Mouse (Mus musculus) midbrain, embryonic 13.5 days (tissue): ENCODE data around the gene Gp1ba. TPM values are rescaled to one million over a fixed set of nuclear protein-coding genes. Genes with fewer than 3 reads are reported as not detected.

Source experiments
- ATAC-seq: fragments of 200-750 bp; cut with Nextera tagmentation; 2 replicates; pipeline ENCODE4 v1.8.0; 2017; ENCODE audit warnings: mild to moderate bottlenecking, moderate TSS enrichment, moderate library complexity
- H3K27ac ChIP-seq: fragments of 300-500 bp; sonication (generic); 2 replicates; pipeline ENCODE4 v1.5.1; 2015; ENCODE audit warnings: inconsistent platforms, mild to moderate bottlenecking, moderate library complexity
- H3K27me3 ChIP-seq: fragments of 300-500 bp; sonication (generic); 2 replicates; pipeline ENCODE4 v1.6.1; 2015; ENCODE audit warnings: mild to moderate bottlenecking, inconsistent platforms
- H3K36me3 ChIP-seq: fragments of 300-500 bp; sonication (generic); 2 replicates; pipeline ENCODE4 v1.6.1; 2015; ENCODE audit warnings: mild to moderate bottlenecking, inconsistent platforms
- H3K4me1 ChIP-seq: fragments of 300-500 bp; sonication (generic); replicated peaks from 2 replicates; pipeline ENCODE4 v1.6.1; 2015; ENCODE audit warnings: inconsistent platforms
- H3K4me2 ChIP-seq: fragments of 300-500 bp; sonication (generic); replicated peaks from 2 replicates; pipeline ENCODE4 v1.6.1; 2015; ENCODE audit warnings: moderate library complexity, mild to moderate bottlenecking, inconsistent platforms
- H3K4me3 ChIP-seq: fragments of 300-500 bp; sonication (generic); replicated peaks from 2 replicates; pipeline ENCODE4 v1.5.1; 2015; ENCODE audit warnings: mild to moderate bottlenecking, inconsistent platforms
- H3K9ac ChIP-seq: fragments of 300-500 bp; sonication (generic); replicated peaks from 2 replicates; pipeline ENCODE4 v1.6.1; 2015; ENCODE audit warnings: mild to moderate bottlenecking, inconsistent platforms
- H3K9me3 ChIP-seq: fragments of 300-500 bp; sonication (generic); 2 replicates; pipeline ENCODE4 v1.6.1; 2016; ENCODE audit warnings: mild to moderate bottlenecking, inconsistent platforms
- WGBS: fragments of 180-500 bp; shearing (Covaris S2); methylation state at CpG from one replicate; pipeline ENCODE4 v1.1.7; 2015; 5-methylcytosine and 5-hydroxymethylcytosine counted together
- polyA plus RNA-seq: library from polyadenylated mRNA; unstranded; fragments of >200 nt; fragmentation: Nextera tagmentation; extraction: Ambion mirVana; gene quantifications from 2 replicates; pipeline ENCODE4 v1.2.1, GENCODE M21; 2015

Gene Gp1ba
- polyA plus RNA-seq, 1 experiment from 2014 or later: 0.26 TPM

GRCm38 (mm10) chr11:70656456-70656927, 17.6 kb downstream of the Gp1ba start:
- Histone ChIP-seq H3K9me3 (no peaks in the 10 kb centered on the region), H3K4me2 (peak overlapping the region; percentile 75), H3K4me3 (peak overlapping the region; percentile 73), H3K27ac (no peak overlapping the region), H3K4me1 (peaks cover 38% of the 10 kb centered on the region), H3K27me3 (0 out of 2 replicates have a peak, but pooled peaks cover 3% of the 10 kb centered on the region), H3K36me3 (peaks cover 20% of the 10 kb centered on the region), H3K9ac (peak overlapping the region; percentile 90; the same call in 1 of the 2 replicates)
- no peak for ATAC-seq
- 4% methylated on average over 16 of the region's 16 CpGs for WGBS

DNA sequence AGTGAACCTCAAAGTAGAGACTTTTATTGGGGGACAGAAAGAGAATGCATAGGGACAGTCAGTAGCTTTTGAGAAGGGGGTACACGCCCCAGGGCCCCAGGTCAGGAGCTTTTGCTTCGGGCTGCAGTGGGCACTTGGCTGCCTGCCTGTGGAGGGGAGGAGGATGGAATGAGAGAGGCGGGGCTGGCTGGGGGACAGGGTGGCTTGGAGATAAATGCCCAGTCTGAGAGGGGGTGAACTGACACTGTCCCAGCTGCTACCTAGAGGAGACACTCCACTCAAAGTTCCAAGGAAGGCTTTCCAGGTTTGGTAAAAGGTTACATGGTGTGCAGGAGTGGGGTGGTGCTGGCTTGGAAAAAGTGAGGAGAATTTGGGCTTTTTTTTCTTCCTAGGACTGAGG, 18.0 kb downstream of the Gp1ba start, which contains the start of gene Eno3:
Eno3 (plus strand) TSS at position 239 of the 400 bp plus-strand sequence.
- Histone ChIP-seq H3K27me3 (0 out of 2 replicates have a peak, but pooled peaks cover 3% of the 10 kb centered on the region), H3K4me3 (peak within 1 kb of the TSS; percentile 73), H3K4me2 (peak within 1 kb of the TSS; percentile 75), H3K36me3 (peaks cover 21% of the 10 kb centered on the region), H3K9ac (peak within 1 kb of the TSS; percentile 90), H3K27ac (no peak within 1 kb of the TSS), H3K4me1 (peaks cover 35% of the 10 kb centered on the region), H3K9me3 (no peaks in the 10 kb centered on the region)
- ATAC-seq: no peak
- WGBS: 6% methylated on average over 3 of the region's 3 CpGs

DNA sequence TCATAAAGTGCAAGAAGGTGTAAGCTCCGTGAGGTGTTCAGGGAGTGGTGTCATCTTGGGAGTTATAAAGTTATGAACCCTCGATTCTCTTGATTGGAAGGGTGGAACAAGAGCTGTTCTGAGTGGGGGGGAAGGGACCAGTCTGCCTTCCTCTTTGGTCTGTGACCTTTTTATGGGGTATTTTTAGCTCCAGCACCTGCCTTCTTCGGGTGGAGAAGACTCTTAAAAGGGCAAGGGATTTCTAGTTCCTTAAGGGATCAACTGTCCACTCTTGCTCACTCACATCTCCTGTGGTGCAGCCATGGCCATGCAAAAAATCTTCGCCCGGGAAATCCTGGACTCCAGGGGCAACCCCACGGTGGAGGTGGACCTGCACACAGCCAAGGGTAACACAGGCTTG, 18.7 kb downstream of the Gp1ba start:
- 58% methylated on average over 6 of the region's 6 CpGs for WGBS
- Histone ChIP-seq H3K9me3 (no peaks in the 10 kb centered on the region), H3K27ac (no peak overlapping the region), H3K9ac (no peak overlapping the region; the same call in 1 of the 2 replicates), H3K27me3 (0 out of 2 replicates have a peak, but pooled peaks cover 3% of the 10 kb centered on the region), H3K4me1 (peaks cover 29% of the 10 kb centered on the region), H3K36me3 (peaks cover 21% of the 10 kb centered on the region), H3K4me2 (no peak overlapping the region), H3K4me3 (no peak overlapping the region)
- no peak for ATAC-seq

GRCm38 (mm10) chr11:70657991-70658390, 19.1 kb downstream of the Gp1ba start:
- Histone ChIP-seq H3K27me3 (0 out of 2 replicates have a peak, but pooled peaks cover 3% of the 10 kb centered on the region), H3K4me2 (no peak overlapping the region), H3K9ac (no peak overlapping the region; the same call in 1 of the 2 replicates), H3K27ac (no peak overlapping the region), H3K4me3 (no peak overlapping the region), H3K4me1 (peaks cover 25% of the 10 kb centered on the region), H3K9me3 (no peaks in the 10 kb centered on the region), H3K36me3 (peaks cover 22% of the 10 kb centered on the region)
- WGBS: 64% methylated on average over 9 of the region's 9 CpGs
- no peak for ATAC-seq

DNA sequence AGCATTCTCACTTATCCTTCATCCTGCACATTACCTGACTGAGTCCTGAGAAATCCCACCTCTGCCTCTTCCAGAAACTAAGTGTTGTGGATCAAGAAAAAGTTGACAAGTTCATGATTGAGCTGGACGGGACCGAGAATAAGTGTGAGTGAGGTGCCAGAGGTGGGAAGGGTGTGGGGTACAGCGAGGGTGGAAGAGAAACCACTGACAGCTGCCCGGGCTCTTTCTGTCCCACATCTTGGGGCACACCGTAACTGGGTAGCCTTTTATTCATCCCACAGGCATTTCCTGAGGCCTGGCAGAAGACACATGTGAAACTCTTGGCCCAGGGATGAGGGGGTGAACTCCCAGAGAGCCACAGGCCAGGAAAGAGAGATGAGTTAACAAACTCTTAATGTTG, 19.6 kb downstream of the Gp1ba start:
- no peak overlapping the region for H3K27ac ChIP-seq
- H3K4me2 ChIP-seq: no peak overlapping the region
- WGBS: 92% methylated on average over 5 of the region's 5 CpGs
- H3K9ac ChIP-seq: no peak overlapping the region
- no peak overlapping the region for H3K4me3 ChIP-seq
- H3K4me1 ChIP-seq: peaks cover 21% of the 10 kb centered on the region
- no peak for ATAC-seq
- 0 out of 2 replicates have a peak, but pooled peaks cover 3% of the 10 kb centered on the region for H3K27me3 ChIP-seq
- peaks cover 28% of the 10 kb centered on the region for H3K36me3 ChIP-seq
- H3K9me3 ChIP-seq: no peaks in the 10 kb centered on the region

DNA sequence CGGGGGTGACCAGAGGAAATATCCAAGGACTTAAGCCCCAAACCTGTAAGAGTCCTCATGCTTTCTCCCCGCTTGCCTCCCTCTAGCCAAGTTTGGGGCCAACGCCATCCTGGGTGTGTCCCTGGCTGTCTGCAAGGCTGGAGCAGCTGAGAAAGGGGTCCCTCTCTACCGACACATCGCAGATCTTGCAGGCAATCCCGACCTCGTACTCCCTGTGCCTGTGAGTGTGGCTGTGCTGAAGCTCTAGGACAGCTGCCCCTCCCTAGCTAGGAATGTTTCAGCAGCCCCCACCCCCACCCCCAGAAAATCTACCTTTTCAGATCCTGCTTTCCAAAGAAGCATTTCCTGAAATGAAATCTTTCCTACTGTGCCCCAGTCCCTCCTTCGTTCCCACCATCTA, 20.0 kb downstream of the Gp1ba start:
- Histone ChIP-seq H3K4me3 (no peak overlapping the region), H3K27me3 (0 out of 2 replicates have a peak, but pooled peaks cover 3% of the 10 kb centered on the region), H3K9me3 (no peaks in the 10 kb centered on the region), H3K9ac (no peak overlapping the region), H3K36me3 (peaks cover 32% of the 10 kb centered on the region), H3K4me2 (no peak overlapping the region), H3K27ac (no peak overlapping the region), H3K4me1 (peaks cover 21% of the 10 kb centered on the region)
- 79% methylated on average over 8 of the region's 8 CpGs for WGBS
- no peak for ATAC-seq

DNA sequence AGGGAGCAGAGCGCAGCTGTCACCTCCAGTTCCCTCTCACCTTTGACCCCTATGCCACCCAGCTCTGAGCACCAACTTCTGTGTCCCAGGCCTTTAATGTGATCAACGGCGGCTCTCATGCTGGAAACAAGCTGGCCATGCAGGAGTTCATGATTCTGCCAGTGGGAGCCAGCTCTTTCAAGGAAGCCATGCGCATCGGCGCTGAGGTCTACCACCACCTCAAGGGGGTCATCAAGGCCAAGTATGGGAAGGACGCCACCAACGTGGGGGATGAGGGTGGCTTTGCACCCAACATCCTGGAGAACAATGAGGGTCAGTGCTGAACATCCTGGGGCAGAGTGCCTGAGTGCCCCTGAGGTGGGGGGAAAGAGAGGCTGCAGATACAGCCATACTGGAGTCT, 21.6 kb downstream of the Gp1ba start:
- ATAC-seq: no peak

DNA sequence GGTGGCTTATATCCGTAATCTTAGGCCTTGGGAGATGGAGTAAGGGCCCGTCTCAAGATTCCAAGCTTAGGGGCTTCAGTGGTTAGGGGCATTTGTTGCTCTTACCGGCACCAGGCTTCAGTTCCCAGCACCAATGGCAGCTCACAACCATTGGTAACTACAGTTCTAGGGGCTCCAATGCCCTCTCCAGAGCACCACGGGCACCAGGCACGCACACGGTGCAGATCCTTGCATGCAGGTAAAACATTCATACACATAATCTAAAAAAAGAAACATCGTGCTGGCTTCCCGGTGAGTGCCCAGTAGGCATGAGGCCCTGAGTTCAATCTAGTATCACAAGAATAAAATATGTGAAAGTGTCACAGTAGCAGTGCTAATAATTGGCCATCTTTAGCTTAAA, 24.2 kb downstream of the Gp1ba start:
- peaks cover 14% of the 10 kb centered on the region for H3K4me1 ChIP-seq
- 85% methylated on average over 8 of the region's 8 CpGs for WGBS
- H3K4me2 ChIP-seq: no peak overlapping the region
- H3K9me3 ChIP-seq: no peaks in the 10 kb centered on the region
- no peak overlapping the region for H3K27ac ChIP-seq
- no peak overlapping the region for H3K4me3 ChIP-seq
- H3K36me3 ChIP-seq: peaks cover 55% of the 10 kb centered on the region
- no peak for ATAC-seq
- H3K27me3 ChIP-seq: no peaks in the 10 kb centered on the region
- no peak overlapping the region for H3K9ac ChIP-seq

More for the DNA sequence above, 21.6 kb downstream of the Gp1ba start:
- 86% methylated on average over 8 of the region's 8 CpGs for WGBS
- Histone ChIP-seq H3K4me3 (no peak overlapping the region), H3K27me3 (0 out of 2 replicates have a peak, but pooled peaks cover 3% of the 10 kb centered on the region), H3K9ac (no peak overlapping the region), H3K9me3 (no peaks in the 10 kb centered on the region), H3K4me2 (no peak overlapping the region), H3K36me3 (peaks cover 47% of the 10 kb centered on the region), H3K4me1 (peaks cover 15% of the 10 kb centered on the region), H3K27ac (no peak overlapping the region)

DNA sequence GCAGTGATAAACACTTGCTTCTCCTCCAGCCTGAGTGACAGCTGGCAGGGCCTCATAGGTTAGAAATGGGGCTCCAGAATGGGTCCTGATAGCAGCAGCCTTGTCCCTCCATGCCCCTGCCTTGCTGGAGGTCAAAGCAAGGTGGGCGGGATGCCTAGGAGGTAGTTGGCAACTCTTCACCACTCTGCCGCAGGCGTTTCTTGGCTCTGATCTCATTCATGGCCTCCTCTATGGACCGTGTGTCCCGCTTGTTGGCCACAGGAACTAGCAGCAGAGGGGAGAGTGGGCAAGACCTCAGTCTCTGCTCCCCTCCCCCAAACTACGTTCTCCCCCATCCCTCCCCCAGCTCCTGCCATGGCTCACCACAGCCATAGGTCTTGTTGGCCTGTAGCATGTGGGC, 25.0 kb downstream of the Gp1ba start:
- Histone ChIP-seq H3K4me3 (no peak overlapping the region), H3K4me2 (no peak overlapping the region), H3K27ac (no peak overlapping the region), H3K9me3 (no peaks in the 10 kb centered on the region), H3K36me3 (peaks cover 55% of the 10 kb centered on the region), H3K9ac (no peak overlapping the region), H3K27me3 (no peaks in the 10 kb centered on the region), H3K4me1 (peaks cover 17% of the 10 kb centered on the region)
- no peak for ATAC-seq
- 91% methylated on average over 4 of the region's 6 CpGs for WGBS

DNA sequence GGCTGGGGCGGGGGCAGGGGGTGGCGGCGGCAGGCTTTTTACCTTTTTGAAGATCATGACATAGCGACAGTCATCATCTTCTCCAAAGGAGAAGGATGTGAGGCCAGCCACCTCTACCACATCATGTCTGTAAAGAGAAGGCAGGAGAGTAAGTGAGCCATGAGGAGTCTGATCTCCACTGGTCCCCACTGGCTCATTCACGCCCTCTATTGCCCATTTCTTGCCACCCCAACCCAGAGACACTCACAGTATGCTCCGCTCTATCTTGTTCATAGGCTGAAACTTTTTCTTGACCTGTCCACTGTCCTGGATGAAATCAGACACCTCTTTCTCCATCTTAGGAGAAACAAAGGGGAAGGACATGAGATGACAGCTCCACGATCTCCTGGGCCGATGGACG, 25.8 kb downstream of the Gp1ba start:
- Histone ChIP-seq H3K9me3 (no peaks in the 10 kb centered on the region), H3K27ac (no peak overlapping the region), H3K27me3 (no peaks in the 10 kb centered on the region), H3K9ac (no peak overlapping the region), H3K4me1 (peaks cover 17% of the 10 kb centered on the region), H3K4me3 (no peak overlapping the region), H3K36me3 (peaks cover 55% of the 10 kb centered on the region), H3K4me2 (no peak overlapping the region)
- 92% methylated on average over 9 of the region's 9 CpGs for WGBS
- ATAC-seq: no peak

- H3K36me3 ChIP-seq: peaks cover 52% of the 10 kb centered on the region
- H3K27me3 ChIP-seq: no peaks in the 10 kb centered on the region
Observed at GRCm38 (mm10) chr11:70666687-70667086, 27.8 kb downstream of the Gp1ba start.

DNA sequence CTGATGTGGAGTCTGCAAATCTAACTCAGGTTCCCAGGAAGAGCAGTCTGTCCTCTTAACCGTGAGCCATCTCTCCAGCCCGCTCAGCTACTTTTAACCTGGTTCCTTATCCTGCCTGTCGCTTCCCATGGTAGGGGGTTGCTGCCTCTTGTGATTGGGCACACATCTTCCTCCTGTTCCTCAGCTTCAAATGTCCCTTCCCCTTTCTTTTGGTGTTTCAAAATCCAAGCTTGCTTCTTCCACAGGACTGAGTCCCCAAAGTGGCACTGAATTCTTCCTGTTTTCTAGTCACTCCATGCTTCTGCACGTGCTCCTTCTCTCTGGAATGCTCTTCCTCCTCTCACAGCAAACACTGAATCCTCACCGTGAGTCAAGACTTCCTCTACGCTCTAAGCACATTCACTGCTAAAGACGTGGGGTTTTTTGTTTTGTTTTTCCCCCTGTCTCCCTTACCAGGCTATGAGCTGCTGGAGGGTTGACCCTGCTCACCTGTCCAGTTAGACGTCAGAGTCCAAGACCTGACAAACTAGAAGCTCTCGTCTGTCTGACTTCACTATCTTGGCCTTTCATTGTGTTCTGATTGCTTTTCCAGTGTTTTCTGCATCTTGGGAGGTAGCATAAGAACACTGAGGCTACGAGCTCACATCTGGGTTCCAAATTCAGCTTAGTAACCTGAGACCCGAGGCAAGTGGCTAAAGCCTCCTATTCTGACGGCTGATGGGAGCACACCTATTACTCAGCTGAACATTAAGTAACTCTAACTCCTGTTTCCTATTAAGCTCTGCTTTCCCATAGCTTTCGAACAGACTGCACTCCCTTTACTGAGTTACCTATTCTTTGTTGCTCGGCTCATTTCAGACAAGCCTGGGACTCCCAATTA, 28.6 kb downstream of the Gp1ba start:
- Histone ChIP-seq H3K4me3 (peak overlapping the region; percentile 72), H3K9ac (peak overlapping the region; percentile 75), H3K27ac (peak overlapping the region; percentile 89; the same call in 1 of the 2 replicates), H3K4me1 (peaks cover 37% of the 10 kb centered on the region), H3K4me2 (peak overlapping the region; percentile 94), H3K27me3 (no peaks in the 10 kb centered on the region), H3K36me3 (peaks cover 51% of the 10 kb centered on the region), H3K9me3 (no peaks in the 10 kb centered on the region)
- ATAC-seq: no peak
- WGBS: 78% methylated on average over 14 of the region's 14 CpGs

More at GRCm38 (mm10) chr11:70666687-70667086, 27.8 kb downstream of the Gp1ba start:
- Histone ChIP-seq H3K4me3 (no peak overlapping the region), H3K27ac (no peak overlapping the region), H3K4me1 (peaks cover 35% of the 10 kb centered on the region), H3K4me2 (no peak overlapping the region), H3K9ac (no peak overlapping the region), H3K9me3 (no peaks in the 10 kb centered on the region)
- 98% methylated on average over 8 of the region's 8 CpGs for WGBS
- no peak for ATAC-seq
